Mouse (Mus musculus) thymus, postnatal 0 days (tissue): ENCODE data around the gene Spsb3. TPM values are rescaled to one million over a fixed set of nuclear protein-coding genes. Genes with fewer than 3 reads are reported as not detected.
A peak's percentile ranks its signal among the peaks of the same experiment; 100 is the strongest.

Source experiments
- DNase-seq: peaks from one replicate; pipeline ENCODE4 v3.0.0-alpha.2; 2015; ENCODE audit warnings: low spot score
- polyA plus RNA-seq: library from polyadenylated mRNA; unstranded; fragments of >200 nt; fragmentation: Nextera tagmentation; extraction: Ambion mirVana; gene quantifications from 2 replicates; pipeline ENCODE4 v1.2.1, GENCODE M21; 2015

The Spsb3 gene
- 89.2 and 97.8 TPM in 2 replicates for polyA plus RNA-seq

DNA sequence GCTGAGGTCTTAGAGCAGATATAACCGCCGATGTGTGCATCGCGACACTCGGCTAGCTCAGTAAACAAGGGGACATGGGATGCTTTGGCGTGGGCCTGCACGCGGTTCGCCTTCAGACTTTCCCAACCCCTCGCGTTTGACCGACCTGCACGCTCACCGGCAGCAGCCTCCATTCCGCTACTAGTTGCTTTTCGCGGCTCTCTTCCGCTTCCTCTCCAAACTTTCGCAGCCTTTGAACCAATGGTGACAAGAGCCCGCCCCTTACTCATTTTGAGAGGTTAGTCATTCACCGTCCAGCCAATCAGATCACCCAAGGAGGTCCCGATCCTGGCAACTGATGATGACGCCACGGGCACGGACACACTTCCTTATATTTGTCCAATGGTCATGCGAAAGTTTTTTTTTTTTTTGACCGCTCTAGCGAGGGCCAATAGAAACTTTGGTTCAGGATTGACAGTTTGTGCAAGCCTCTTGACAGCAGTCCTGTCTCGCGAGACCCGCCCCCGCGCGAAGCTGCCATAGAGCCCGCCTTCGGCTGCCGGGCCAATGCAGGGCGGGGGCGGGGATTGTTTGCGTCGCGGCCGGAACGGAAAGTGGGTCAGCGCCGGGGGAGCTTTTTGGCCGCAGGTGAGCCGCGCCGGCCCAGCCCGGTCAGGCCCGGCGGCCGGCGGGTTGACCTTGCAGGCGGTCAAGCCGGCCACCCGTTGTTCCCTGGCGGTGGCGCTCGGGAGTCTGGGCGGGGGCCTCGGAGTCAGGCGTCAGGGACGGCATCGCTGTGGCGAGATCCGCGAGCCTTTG lies at the start of gene Spsb3, which contains the start of gene Nubp2:
TSS of gene Spsb3 (plus strand) at position 510 of the 798 bp plus-strand sequence.
TSS of gene Nubp2 (minus strand) at position 216 of the 798 bp plus-strand sequence.
- peak; percentile 99 for DNase-seq

GRCm38 (mm10) chr17:24839842-24840241 lies 46.6 kb upstream of the Spsb3 start, which contains the start of gene Hagh:
TSS of gene Hagh (plus strand) at chr17:24840143.
- no peak for DNase-seq

GRCm38 (mm10) chr17:24840341-24840740 lies 46.1 kb upstream of the Spsb3 start:
- no peak for DNase-seq

GRCm38 (mm10) chr17:24841133-24841532 lies 45.3 kb upstream of the Spsb3 start:
- DNase-seq: peak; percentile 31

DNA sequence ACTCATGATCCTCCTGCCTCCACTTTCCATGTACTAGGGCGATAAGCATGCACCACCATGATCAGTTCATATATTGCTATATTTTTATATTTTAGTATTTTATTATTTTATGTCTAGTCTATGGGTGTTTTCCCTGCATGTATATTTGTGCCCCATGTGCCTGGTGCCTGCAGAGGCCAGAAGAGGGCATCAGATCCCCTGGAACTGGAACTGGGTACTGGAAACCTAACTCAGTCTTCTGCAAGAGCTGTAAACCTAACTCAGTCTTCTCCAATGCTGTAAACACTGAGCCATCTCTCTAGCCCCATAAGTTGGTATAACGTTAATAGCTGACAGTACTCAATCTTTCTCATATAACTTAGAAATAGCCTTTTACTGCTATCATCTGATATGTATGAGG lies 43.8 kb upstream of the Spsb3 start:
- no peak for DNase-seq

GRCm38 (mm10) chr17:24844525-24844924 lies 41.9 kb upstream of the Spsb3 start:
- DNase-seq: no peak

DNA sequence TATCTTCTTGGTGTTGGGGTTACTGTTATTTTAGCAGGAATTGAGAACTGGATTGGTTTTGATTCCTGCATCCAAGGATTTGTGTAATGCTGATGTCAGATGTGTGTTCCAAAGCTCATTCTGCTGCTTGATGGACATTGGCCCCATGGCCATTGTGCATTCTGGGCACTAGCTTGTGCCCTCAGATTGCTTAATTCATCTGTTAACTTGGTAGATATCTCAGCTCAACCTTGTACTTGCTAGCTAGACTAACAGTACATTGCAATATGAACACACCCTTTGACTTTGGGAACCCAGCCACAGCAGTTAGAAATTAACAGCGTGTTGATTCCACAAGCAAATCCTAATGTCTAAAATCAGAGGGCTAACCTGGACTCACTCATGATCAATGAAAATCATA lies 39.1 kb upstream of the Spsb3 start:
- DNase-seq: no peak

GRCm38 (mm10) chr17:24848600-24849031 lies 37.8 kb upstream of the Spsb3 start:
- no peak for DNase-seq

- no peak for DNase-seq
Measured at GRCm38 (mm10) chr17:24849733-24850064, 36.7 kb upstream of the Spsb3 start.

DNA sequence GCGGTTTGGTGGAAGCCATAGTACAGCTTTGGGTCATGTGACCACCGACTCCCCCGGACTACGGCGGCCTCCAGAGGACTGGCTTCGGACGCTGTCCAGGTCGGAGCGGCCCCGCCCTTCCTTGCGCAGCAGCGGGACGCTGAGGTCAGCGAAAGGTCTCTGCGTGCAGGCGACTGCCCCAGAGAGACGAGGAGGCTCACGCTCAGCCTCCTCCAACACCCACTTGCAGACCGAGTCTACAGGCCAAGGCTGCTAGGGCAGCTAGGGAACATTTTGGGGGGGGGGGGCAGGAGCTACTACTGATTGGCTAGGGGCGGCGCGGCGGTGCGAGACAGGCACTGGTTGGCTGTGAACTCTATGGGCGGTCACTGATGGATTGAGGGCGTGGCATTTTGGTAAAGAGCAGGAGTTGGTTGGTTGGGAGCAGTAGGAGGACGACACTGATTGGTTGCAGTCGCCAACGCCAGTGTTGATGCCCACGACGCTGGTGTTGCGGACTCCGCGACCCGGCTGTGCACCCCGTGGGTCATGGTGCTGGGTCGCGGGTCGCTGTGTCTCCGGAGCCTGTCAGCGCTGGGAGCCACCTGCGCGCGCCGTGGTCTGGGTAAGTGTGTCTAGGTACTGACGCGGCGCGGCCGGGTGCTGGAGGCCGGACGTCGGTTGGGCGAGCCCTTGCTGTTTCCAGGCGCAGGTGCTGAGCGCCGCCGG lies 36.2 kb upstream of the Spsb3 start, which contains the start of gene Fahd1:
TSS of gene Fahd1 (minus strand) at position 300 of the 708 bp plus-strand sequence.
- peak; percentile 96 for DNase-seq

GRCm38 (mm10) chr17:24850773-24851127 lies 35.7 kb upstream of the Spsb3 start:
- DNase-seq: no peak

GRCm38 (mm10) chr17:24851381-24852125 lies 34.9 kb upstream of the Spsb3 start:
- no peak for DNase-seq

- no peak for DNase-seq
Measured at GRCm38 (mm10) chr17:24855838-24856464, 30.5 kb upstream of the Spsb3 start.

GRCm38 (mm10) chr17:24856589-24856988 lies 29.9 kb upstream of the Spsb3 start:
- no peak for DNase-seq

DNA sequence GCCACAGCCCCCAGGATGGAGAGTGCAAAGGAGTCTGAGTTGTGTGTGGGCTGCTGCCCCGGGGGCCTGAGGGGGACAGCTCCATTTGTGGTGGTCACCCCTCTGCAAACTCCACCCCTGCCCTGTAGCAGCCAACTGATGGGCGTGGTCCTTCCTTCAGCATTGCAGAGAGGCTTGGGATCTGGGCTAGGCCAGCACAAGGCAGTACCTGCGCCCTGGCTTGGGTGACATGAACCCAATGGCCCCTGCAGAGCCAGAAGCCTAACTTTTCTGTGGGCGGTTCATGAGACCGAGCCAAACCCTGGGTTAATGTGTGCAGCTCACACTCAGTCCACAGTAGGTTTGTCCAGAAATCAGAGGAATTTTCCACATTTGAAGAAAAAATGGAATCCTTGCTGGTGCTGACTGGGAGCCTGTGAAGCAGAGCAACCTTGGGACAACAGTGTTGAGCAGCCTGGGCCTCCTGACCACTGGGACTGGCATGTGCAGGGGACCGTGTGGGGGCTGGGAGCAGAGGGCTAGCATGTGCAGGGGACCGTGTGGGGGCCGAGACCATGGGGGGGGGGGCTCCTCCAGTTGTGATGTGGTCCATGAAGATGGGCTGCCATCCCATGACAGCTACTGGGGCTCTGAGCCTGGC lies 28.5 kb upstream of the Spsb3 start:
- no peak for DNase-seq

GRCm38 (mm10) chr17:24858967-24859366 lies 27.5 kb upstream of the Spsb3 start:
- DNase-seq: no peak

GRCm38 (mm10) chr17:24860076-24860475 lies 26.4 kb upstream of the Spsb3 start:
- DNase-seq: no peak

- no peak for DNase-seq
Measured at GRCm38 (mm10) chr17:24861785-24862184, 24.7 kb upstream of the Spsb3 start.

DNA sequence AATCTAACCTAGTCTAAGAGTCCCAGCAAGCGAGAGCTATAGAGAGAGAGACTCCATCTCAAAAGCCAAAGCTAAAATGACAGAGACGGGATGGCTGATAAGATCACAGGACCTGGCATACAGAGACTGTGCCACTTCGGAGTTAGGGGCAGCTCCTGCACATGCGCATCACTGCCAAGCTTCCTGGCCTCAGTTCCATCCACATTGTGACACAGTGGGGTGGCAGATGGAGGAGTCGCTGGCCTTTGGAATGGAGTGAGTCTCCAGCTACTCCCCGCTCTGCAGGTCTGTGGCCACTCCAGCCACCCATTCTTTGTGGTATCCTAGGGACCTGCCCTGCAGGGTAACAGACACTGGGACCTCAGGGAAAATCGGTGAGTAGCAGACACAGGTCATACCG lies 20.7 kb upstream of the Spsb3 start, which contains the start of gene Igfals:
TSS of gene Igfals (plus strand) at position 222 of the 400 bp plus-strand sequence.
- DNase-seq: no peak

DNA sequence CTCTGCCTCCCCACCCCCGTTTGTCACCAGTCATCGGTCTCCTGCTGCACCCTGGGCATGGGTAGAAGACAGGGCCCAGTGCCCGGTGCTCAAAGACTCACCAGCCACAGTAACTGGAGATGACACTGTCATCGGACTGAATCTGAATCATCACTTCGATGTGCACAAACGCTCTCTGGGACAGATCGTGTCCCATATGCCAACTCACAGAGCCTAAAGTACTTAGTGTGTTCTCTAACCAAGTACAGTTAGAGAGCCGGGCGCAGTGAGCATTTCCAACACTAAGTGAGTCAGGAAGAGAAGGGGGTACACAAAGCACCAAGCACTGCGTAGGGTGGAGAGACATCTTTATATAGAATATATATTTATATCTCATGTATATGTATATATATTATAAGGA lies 18.5 kb upstream of the Spsb3 start:
- no peak for DNase-seq
